Mouse (Mus musculus) limb, embryonic 12.5 days (tissue): ENCODE results near the gene Pard3b. TPM values are rescaled to one million over a fixed set of nuclear protein-coding genes. Genes with fewer than 3 reads are reported as not detected.
"Not testable (repeated sequence)": the region's sequence is repeated elsewhere in the genome, so short reads cannot be mapped to it uniquely, and the experiment has no call there.

Source experiments
- ATAC-seq: fragments of 200-750 bp; cut with Nextera tagmentation; 2 replicates; pipeline ENCODE4 v1.8.0; 2017; ENCODE audit warnings: low read depth, moderate TSS enrichment; ENCODE audit not compliant: insufficient number of reproducible peaks, insufficient read depth, low FRiP score, low TSS enrichment
- H3K27ac ChIP-seq: fragments of 300-500 bp; sonication (generic); 2 replicates; pipeline ENCODE4 v1.5.1; 2016; ENCODE audit warnings: mild to moderate bottlenecking, moderate library complexity
- H3K27me3 ChIP-seq: fragments of 300-500 bp; sonication (generic); 2 replicates; pipeline ENCODE4 v1.6.1; 2016; ENCODE audit warnings: mild to moderate bottlenecking, moderate library complexity
- H3K36me3 ChIP-seq: fragments of 300-500 bp; sonication (generic); 2 replicates; pipeline ENCODE4 v1.6.1; 2016; ENCODE audit warnings: mild to moderate bottlenecking, moderate library complexity
- H3K4me1 ChIP-seq: fragments of 300-500 bp; sonication (generic); replicated peaks from 2 replicates; pipeline ENCODE4 v1.6.1; 2016
- H3K4me2 ChIP-seq: fragments of 300-500 bp; sonication (generic); 2 replicates; pipeline ENCODE4 v1.6.1; 2016; ENCODE audit warnings: mild to moderate bottlenecking, moderate library complexity
- H3K4me3 ChIP-seq: fragments of 300-500 bp; sonication (generic); replicated peaks from 2 replicates; pipeline ENCODE4 v1.5.1; 2016; ENCODE audit warnings: mild to moderate bottlenecking
- H3K9ac ChIP-seq: fragments of 300-500 bp; sonication (generic); replicated peaks from 2 replicates; pipeline ENCODE4 v1.6.1; 2016; ENCODE audit warnings: mild to moderate bottlenecking, moderate library complexity
- H3K9me3 ChIP-seq: fragments of 300-500 bp; sonication (generic); 2 replicates; pipeline ENCODE4 v1.6.1; 2016; ENCODE audit warnings: mild to moderate bottlenecking, moderate library complexity
- WGBS: fragments of 180-500 bp; shearing (Covaris S2); methylation state at CpG from one replicate; pipeline ENCODE4 v1.1.7; 2016; 5-methylcytosine and 5-hydroxymethylcytosine counted together
- polyA plus RNA-seq: library from polyadenylated mRNA; unstranded; fragments of >200 nt; fragmentation: Nextera tagmentation; extraction: Ambion mirVana; gene quantifications from 2 replicates; pipeline ENCODE4 v1.2.1, GENCODE M21; 2016

Pard3b gene
- polyA plus RNA-seq, 1 experiment from 2014 or later = 20.0 TPM

- H3K27me3 ChIP-seq = no peaks in the 10 kb centered on the region
- H3K36me3 ChIP-seq = no peaks in the 10 kb centered on the region
- peaks cover 30% of the 10 kb centered on the region for H3K4me1 ChIP-seq
- H3K4me3 ChIP-seq = no peak overlapping the region
- peak overlapping the region; percentile 62 for H3K27ac ChIP-seq
- no peak overlapping the region for H3K9ac ChIP-seq
- ATAC-seq = 0 out of 2 replicates have a peak, but pooled peaks have one; percentile 59
- H3K4me2 ChIP-seq = no peak overlapping the region
- no peaks in the 10 kb centered on the region for H3K9me3 ChIP-seq
- 38% methylated on average over 6 of the region's 6 CpGs for WGBS
Measured at GRCm38 (mm10) chr1:62591296-62592031, 952.8 kb downstream of the Pard3b start.

- no peak for ATAC-seq
- no peaks in the 10 kb centered on the region for H3K36me3 ChIP-seq
- no peak overlapping the region for H3K27ac ChIP-seq
Measured at GRCm38 (mm10) chr1:62595401-62595800, 956.8 kb downstream of the Pard3b start.

GRCm38 (mm10) chr1:62597751-62598400 is 959.3 kb downstream of the Pard3b start:
- Histone ChIP-seq H3K9me3 (no peaks in the 10 kb centered on the region), H3K4me3 (no peak overlapping the region), H3K27me3 (no peaks in the 10 kb centered on the region), H3K4me1 (no peaks in the 10 kb centered on the region), H3K4me2 (no peak overlapping the region), H3K27ac (no peak overlapping the region), H3K36me3 (no peaks in the 10 kb centered on the region), H3K9ac (no peak overlapping the region)
- no peak for ATAC-seq
- WGBS = 86% methylated on average over 5 of the region's 5 CpGs

More at GRCm38 (mm10) chr1:62595401-62595800, 956.8 kb downstream of the Pard3b start:
- 54% methylated on average over 3 of the region's 3 CpGs for WGBS
- H3K4me1 ChIP-seq = peaks cover 19% of the 10 kb centered on the region
- H3K27me3 ChIP-seq = no peaks in the 10 kb centered on the region
- H3K9ac ChIP-seq = no peak overlapping the region
- H3K4me3 ChIP-seq = no peak overlapping the region
- no peak overlapping the region for H3K4me2 ChIP-seq
- H3K9me3 ChIP-seq = no peaks in the 10 kb centered on the region

- WGBS = 88% methylated on average over 5 of the region's 5 CpGs
- Histone ChIP-seq H3K36me3 (no peaks in the 10 kb centered on the region), H3K27ac (no peak overlapping the region), H3K9me3 (no peaks in the 10 kb centered on the region), H3K27me3 (no peaks in the 10 kb centered on the region), H3K4me2 (no peak overlapping the region), H3K4me3 (no peak overlapping the region), H3K4me1 (no peaks in the 10 kb centered on the region), H3K9ac (no peak overlapping the region)
- ATAC-seq = no peak
Measured at GRCm38 (mm10) chr1:62598551-62598950, 959.9 kb downstream of the Pard3b start.

- WGBS = 100% methylated on average over 1 of the region's 1 CpGs
- H3K4me2 ChIP-seq = not testable (repeated sequence)
Measured at GRCm38 (mm10) chr1:62604644-62605043, 966.0 kb downstream of the Pard3b start.

GRCm38 (mm10) chr1:62618109-62618665 is 979.6 kb downstream of the Pard3b start:
- H3K4me3 ChIP-seq = no peak overlapping the region
- no peaks in the 10 kb centered on the region for H3K36me3 ChIP-seq
- H3K4me2 ChIP-seq = no peak overlapping the region
- no peak overlapping the region for H3K27ac ChIP-seq
- no peaks in the 10 kb centered on the region for H3K9me3 ChIP-seq
- H3K27me3 ChIP-seq = peaks cover 42% of the 10 kb centered on the region
- H3K4me1 ChIP-seq = peaks cover 6% of the 10 kb centered on the region; the same call in 1 of the 2 replicates
- 55% methylated on average over 3 of the region's 3 CpGs for WGBS
- no peak for ATAC-seq
- H3K9ac ChIP-seq = no peak overlapping the region

More at GRCm38 (mm10) chr1:62604644-62605043, 966.0 kb downstream of the Pard3b start:
- H3K9me3 ChIP-seq, H3K4me1 ChIP-seq, ATAC-seq, H3K27me3 ChIP-seq, H3K27ac ChIP-seq, H3K9ac ChIP-seq, H3K36me3 ChIP-seq, H3K4me3 ChIP-seq: not testable (repeated sequence)

GRCm38 (mm10) chr1:62619456-62619855 is 980.8 kb downstream of the Pard3b start:
- Histone ChIP-seq H3K4me2 (no peak overlapping the region), H3K27ac (no peak overlapping the region), H3K9ac (no peak overlapping the region), H3K4me1 (peaks cover 6% of the 10 kb centered on the region; the same call in 1 of the 2 replicates), H3K4me3 (no peak overlapping the region), H3K9me3 (no peaks in the 10 kb centered on the region), H3K36me3 (no peaks in the 10 kb centered on the region), H3K27me3 (peaks cover 50% of the 10 kb centered on the region)
- no peak for ATAC-seq
- WGBS = 91% methylated on average over 5 of the region's 5 CpGs

DNA sequence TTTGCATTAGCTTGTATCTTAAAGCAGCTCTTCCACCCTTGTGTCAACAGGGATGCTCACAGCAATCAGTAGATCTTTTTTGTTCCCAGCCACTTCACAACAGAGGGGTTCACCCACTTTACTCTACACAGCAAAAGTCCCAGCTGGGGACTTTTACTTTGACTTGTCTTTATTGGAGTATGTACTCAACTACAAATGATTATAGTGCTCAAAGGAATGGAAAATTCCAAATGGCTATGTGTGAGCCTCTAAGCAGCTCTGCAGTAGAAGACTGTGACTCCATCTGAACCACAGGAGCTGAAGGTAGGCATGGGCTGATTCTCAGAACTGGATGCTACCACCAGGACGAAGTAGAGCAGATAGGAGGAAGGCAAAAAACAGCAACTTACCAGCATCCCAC is 983.8 kb downstream of the Pard3b start:
- Histone ChIP-seq H3K27me3 (peaks cover 59% of the 10 kb centered on the region), H3K4me2 (no peak overlapping the region), H3K4me1 (peaks cover 13% of the 10 kb centered on the region), H3K9ac (no peak overlapping the region), H3K27ac (no peak overlapping the region), H3K36me3 (no peaks in the 10 kb centered on the region), H3K9me3 (no peaks in the 10 kb centered on the region), H3K4me3 (no peak overlapping the region)
- WGBS = 85% methylated on average over 1 of the region's 1 CpGs
- no peak for ATAC-seq

DNA sequence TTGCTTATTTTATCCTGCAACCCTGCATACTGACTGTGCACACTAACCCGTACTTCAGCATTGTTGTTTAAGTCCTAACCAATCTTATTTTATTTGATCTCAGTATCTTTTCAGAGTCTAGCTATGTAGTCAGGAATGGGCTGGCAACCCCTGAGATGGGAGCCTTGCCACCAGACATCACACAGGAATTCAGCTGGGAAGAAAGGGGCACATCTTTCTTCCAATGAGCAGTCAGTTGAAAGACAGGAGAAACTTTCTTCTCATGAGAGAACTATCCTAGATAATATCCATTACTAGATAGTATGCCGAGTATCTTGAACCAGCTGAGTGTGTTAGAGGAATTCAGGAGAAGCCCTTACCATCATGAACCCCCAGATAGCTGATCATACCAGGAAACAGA is 985.5 kb downstream of the Pard3b start:
- Histone ChIP-seq H3K27ac (no peak overlapping the region), H3K9ac (no peak overlapping the region), H3K4me2 (no peak overlapping the region), H3K4me1 (peaks cover 7% of the 10 kb centered on the region), H3K27me3 (peaks cover 71% of the 10 kb centered on the region), H3K36me3 (no peaks in the 10 kb centered on the region), H3K4me3 (no peak overlapping the region), H3K9me3 (no peaks in the 10 kb centered on the region)
- WGBS = 88% methylated on average over 2 of the region's 2 CpGs
- no peak for ATAC-seq

DNA sequence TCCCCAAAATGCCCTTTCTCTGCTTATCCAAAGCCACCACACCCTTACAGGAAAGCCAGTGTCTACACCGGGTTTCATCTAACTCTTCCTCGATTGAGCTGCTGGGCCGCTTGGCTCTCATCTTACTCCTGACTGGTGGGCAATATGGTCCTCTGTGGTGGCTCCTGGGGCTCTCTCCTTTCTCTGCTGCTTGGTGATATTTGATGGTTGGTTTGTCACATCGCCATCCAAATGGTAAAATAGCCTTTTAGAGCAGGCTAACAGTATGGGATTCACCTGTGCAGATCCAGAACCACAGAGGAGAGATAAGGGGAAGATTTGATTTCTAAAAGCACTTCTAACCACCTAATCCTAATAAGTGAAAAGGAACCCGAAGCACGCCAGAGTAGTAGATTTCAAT is 986.2 kb downstream of the Pard3b start:
- Histone ChIP-seq H3K27ac (no peak overlapping the region), H3K9me3 (no peaks in the 10 kb centered on the region), H3K9ac (no peak overlapping the region), H3K27me3 (peaks cover 74% of the 10 kb centered on the region), H3K36me3 (no peaks in the 10 kb centered on the region), H3K4me3 (no peak overlapping the region), H3K4me2 (no peak overlapping the region), H3K4me1 (peaks cover 7% of the 10 kb centered on the region)
- no peak for ATAC-seq
- WGBS = 70% methylated on average over 6 of the region's 6 CpGs

DNA sequence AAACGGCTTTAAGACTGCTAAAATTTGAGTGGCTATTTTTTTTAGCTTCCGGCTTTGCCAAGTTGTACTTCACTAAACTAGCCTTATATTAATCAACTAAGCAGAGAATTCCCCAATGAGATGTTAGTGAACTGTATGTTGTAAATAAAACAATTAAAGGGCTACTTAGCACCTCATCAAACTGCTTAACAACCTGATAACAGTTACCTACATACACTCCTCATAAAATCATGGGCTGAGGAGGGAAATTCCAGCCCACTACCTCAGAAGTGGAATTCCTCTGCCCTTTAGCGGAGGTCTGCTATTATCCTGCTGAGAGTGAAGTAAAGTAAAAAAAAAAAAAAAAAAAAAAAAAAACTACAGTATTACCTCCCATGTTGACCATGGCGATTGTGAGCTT is 986.7 kb downstream of the Pard3b start:
- ATAC-seq = no peak
- H3K27me3 ChIP-seq = peaks cover 76% of the 10 kb centered on the region

More for the DNA sequence above, 986.7 kb downstream of the Pard3b start:
- Histone ChIP-seq H3K27ac (no peak overlapping the region), H3K4me1 (peaks cover 7% of the 10 kb centered on the region), H3K9ac (no peak overlapping the region), H3K4me2 (no peak overlapping the region), H3K36me3 (no peaks in the 10 kb centered on the region), H3K4me3 (no peak overlapping the region), H3K9me3 (no peaks in the 10 kb centered on the region)
- WGBS = 20% methylated on average over 4 of the region's 4 CpGs
